Mouse (Mus musculus) CH12.LX (cell line): Measurements from ENCODE around the gene Klhl11. TPM values are rescaled to one million over a fixed set of nuclear protein-coding genes. Genes with fewer than 3 reads are reported as not detected.

Source experiments
- DNase-seq: peaks from one replicate; pipeline ENCODE4 v3.0.0-alpha.2; 2013; ENCODE audit errors: extremely low read depth
- H3K27ac ChIP-seq: 2 replicates; pipeline ENCODE4 v1.5.1; 2012; ENCODE audit warnings: low read depth, mild to moderate bottlenecking, control low read depth, moderate library complexity; ENCODE audit not compliant: insufficient read depth
- H3K27me3 ChIP-seq: replicated peaks from 2 replicates; pipeline ENCODE3; 2012; ENCODE audit warnings: inconsistent platforms
- H3K36me3 ChIP-seq, 2 experiments: replicated peaks in 1 of 2; 2 replicates each; pipeline versions ENCODE3 to v1.6.1; 2012; ENCODE audit warnings: inconsistent platforms in 1 of 2, low read length in 1 of 2, mild to moderate bottlenecking in 1 of 2, mixed read lengths in 1 of 2, moderate library complexity in 1 of 2; ENCODE audit not compliant: control insufficient read depth in 1 of 2, insufficient read depth in 1 of 2
- H3K4me1 ChIP-seq, 2 experiments: 2 replicates each; pipeline ENCODE4 v1.6.1; 2012; ENCODE audit warnings: inconsistent platforms in 1 of 2, moderate library complexity in 1 of 2; ENCODE audit not compliant: insufficient read depth in 2 of 2, control insufficient read depth in 1 of 2
- H3K4me2 ChIP-seq: 2 replicates; pipeline ENCODE4 v1.6.1; 2012; ENCODE audit warnings: low read depth, mild to moderate bottlenecking, control low read depth; ENCODE audit not compliant: poor library complexity, insufficient read depth, severe bottlenecking
- H3K4me3 ChIP-seq, 3 experiments: fragments of 150-350 bp in 1 of 3; sonication (generic) in 1 of 3; replicated peaks in 1 of 3; 2 replicates each; pipeline versions ENCODE3 to v1.5.1; 2011 to 2012; ENCODE audit warnings: low read depth in 2 of 3, low read length in 2 of 3, mild to moderate bottlenecking in 2 of 3, moderate library complexity in 2 of 3, control low read depth in 1 of 3, improper control_type of control experiment in 1 of 3, inconsistent platforms in 1 of 3, mixed read lengths in 1 of 3; ENCODE audit not compliant: poor library complexity in 1 of 3
- H3K79me2 ChIP-seq: replicated peaks from 2 replicates; pipeline ENCODE4 v1.6.1; 2012; ENCODE audit warnings: mild to moderate bottlenecking, moderate library complexity; ENCODE audit not compliant: control insufficient read depth, poor library complexity, insufficient read depth, severe bottlenecking; ENCODE audit errors: extremely low read depth
- H3K9ac ChIP-seq: 2 replicates; pipeline ENCODE4 v1.6.1; 2012; ENCODE audit warnings: low read depth, mild to moderate bottlenecking, control low read depth, moderate library complexity; ENCODE audit not compliant: insufficient read depth
- H3K9me3 ChIP-seq: replicated peaks from 2 replicates; pipeline ENCODE3; 2012; ENCODE audit warnings: low read length, inconsistent platforms, mixed read lengths
- BHLHE40 ChIP-seq: IDR thresholded peaks from 2 replicates; pipeline ENCODE4 v1.6.1; 2011; ENCODE audit warnings: mild to moderate bottlenecking, low read depth, low read length, improper control_type of control experiment
- CHD1 ChIP-seq: IDR thresholded peaks from 2 replicates; pipeline ENCODE4 v1.6.1; 2012; ENCODE audit warnings: low read depth, low read length, improper control_type of control experiment, inconsistent platforms
- CHD2 ChIP-seq: IDR thresholded peaks from 2 replicates; pipeline ENCODE4 v1.6.1; 2011; ENCODE audit warnings: low read length, improper control_type of control experiment
- CTCF ChIP-seq, 2 experiments: IDR thresholded peaks in 1 of 2; conservative IDR thresholded peaks in 1 of 2; 2 replicates each; pipeline ENCODE4 v1.5.1; 2011 to 2012; ENCODE audit warnings: low read depth in 2 of 2, low read length in 2 of 2, improper control_type of control experiment in 1 of 2, inconsistent platforms in 1 of 2, mild to moderate bottlenecking in 1 of 2, moderate library complexity in 1 of 2
- E2F4 ChIP-seq: IDR thresholded peaks from 2 replicates; pipeline ENCODE4 v1.6.1; 2011; ENCODE audit warnings: low read depth, low read length, improper control_type of control experiment; ENCODE audit not compliant: insufficient replicate concordance
- ELF1 ChIP-seq: IDR thresholded peaks from 2 replicates; pipeline ENCODE4 v1.6.1; 2014; ENCODE audit warnings: low read depth, mild to moderate bottlenecking, inconsistent platforms, low read length, improper control_type of control experiment
- EP300 ChIP-seq: IDR thresholded peaks from 2 replicates; pipeline ENCODE4 v1.6.1; 2011; ENCODE audit warnings: low read length, improper control_type of control experiment
- ETS1 ChIP-seq: conservative IDR thresholded peaks from 2 replicates; pipeline ENCODE4 v1.6.1; 2012; ENCODE audit warnings: low read depth, mild to moderate bottlenecking, inconsistent platforms, low read length, improper control_type of control experiment, moderate library complexity
- GABPA ChIP-seq: IDR thresholded peaks from 2 replicates; pipeline ENCODE4 v1.6.1; 2012; ENCODE audit warnings: low read depth, low read length, improper control_type of control experiment, inconsistent platforms; ENCODE audit not compliant: insufficient replicate concordance
- HCFC1 ChIP-seq: IDR thresholded peaks from 2 replicates; pipeline ENCODE4 v1.6.1; 2012; ENCODE audit warnings: low read depth, mild to moderate bottlenecking, inconsistent platforms, low read length, improper control_type of control experiment
- IRF4 ChIP-seq: IDR thresholded peaks from 2 replicates; pipeline ENCODE4 v1.6.1; 2014; ENCODE audit warnings: low read depth, mild to moderate bottlenecking, inconsistent platforms, low read length, improper control_type of control experiment
- JUN ChIP-seq: IDR thresholded peaks from 2 replicates; pipeline ENCODE4 v1.6.1; 2011; ENCODE audit warnings: low read depth, mild to moderate bottlenecking, low read length, improper control_type of control experiment, moderate library complexity; ENCODE audit not compliant: insufficient read depth
- JUND ChIP-seq: conservative IDR thresholded peaks from 2 replicates; pipeline ENCODE4 v1.6.1; 2011; ENCODE audit warnings: low read depth, low read length, improper control_type of control experiment
- KAT2A ChIP-seq: IDR thresholded peaks from 2 replicates; pipeline ENCODE4 v1.6.1; 2012; ENCODE audit warnings: low read length, improper control_type of control experiment, inconsistent platforms; ENCODE audit not compliant: insufficient replicate concordance
- MAFK ChIP-seq: IDR thresholded peaks from 2 replicates; pipeline ENCODE4 v1.6.1; 2011; ENCODE audit warnings: low read length, improper control_type of control experiment; ENCODE audit not compliant: insufficient replicate concordance
- MAX ChIP-seq: IDR thresholded peaks from 2 replicates; pipeline ENCODE4 v1.6.1; 2011; ENCODE audit warnings: low read length, improper control_type of control experiment
- MAZ ChIP-seq: IDR thresholded peaks from 2 replicates; pipeline ENCODE4 v1.6.1; 2012; ENCODE audit warnings: low read depth, mild to moderate bottlenecking, inconsistent platforms, low read length, improper control_type of control experiment, moderate library complexity
- MEF2A ChIP-seq: IDR thresholded peaks from 2 replicates; pipeline ENCODE4 v1.6.1; 2014; ENCODE audit warnings: low read depth, mild to moderate bottlenecking, inconsistent platforms, low read length, improper control_type of control experiment, borderline replicate concordance
- MXI1 ChIP-seq: IDR thresholded peaks from 2 replicates; pipeline ENCODE4 v1.6.1; 2011; ENCODE audit warnings: mild to moderate bottlenecking, low read depth, low read length, improper control_type of control experiment
- MYC ChIP-seq: IDR thresholded peaks from 2 replicates; pipeline ENCODE4 v1.6.1; 2011; ENCODE audit warnings: low read depth, mild to moderate bottlenecking, improper control_type of control experiment, low read length
- NELFE ChIP-seq: IDR thresholded peaks from 2 replicates; pipeline ENCODE4 v1.6.1; 2011; ENCODE audit warnings: low read depth, low read length, improper control_type of control experiment
- NRF1 ChIP-seq: IDR thresholded peaks from 2 replicates; pipeline ENCODE4 v1.6.1; 2014; ENCODE audit warnings: low read depth, mild to moderate bottlenecking, inconsistent platforms, low read length, improper control_type of control experiment, moderate library complexity
- PAX5 ChIP-seq: IDR thresholded peaks from 2 replicates; pipeline ENCODE4 v1.6.1; 2012; ENCODE audit warnings: low read length, inconsistent platforms, mixed read lengths
- POLR2A ChIP-seq: IDR thresholded peaks from 2 replicates; pipeline ENCODE4 v1.6.1; 2011; ENCODE audit warnings: low read depth, mild to moderate bottlenecking, improper control_type of control experiment, low read length
- POLR2AphosphoS2 ChIP-seq: IDR thresholded peaks from 2 replicates; pipeline ENCODE4 v1.6.1; 2011; ENCODE audit warnings: low read depth, low read length, improper control_type of control experiment
- RAD21 ChIP-seq: IDR thresholded peaks from 2 replicates; pipeline ENCODE4 v1.6.1; 2011; ENCODE audit warnings: low read depth, mild to moderate bottlenecking, low read length, improper control_type of control experiment, moderate library complexity
- RCOR1 ChIP-seq: conservative IDR thresholded peaks from 2 replicates; pipeline ENCODE4 v1.6.1; 2012; ENCODE audit warnings: low read depth, mild to moderate bottlenecking, inconsistent platforms, low read length, improper control_type of control experiment
- SIN3A ChIP-seq: IDR thresholded peaks from 2 replicates; pipeline ENCODE4 v1.6.1; 2012; ENCODE audit warnings: low read length, improper control_type of control experiment, inconsistent platforms
- SMC3 ChIP-seq: IDR thresholded peaks from 2 replicates; pipeline ENCODE4 v1.6.1; 2011; ENCODE audit warnings: low read depth, low read length, improper control_type of control experiment
- TBP ChIP-seq: conservative IDR thresholded peaks from 2 replicates; pipeline ENCODE4 v1.6.1; 2011; ENCODE audit warnings: low read depth, low read length, improper control_type of control experiment
- TCF12 ChIP-seq: IDR thresholded peaks from 2 replicates; pipeline ENCODE4 v1.6.1; 2014; ENCODE audit warnings: low read depth, mild to moderate bottlenecking, inconsistent platforms, low read length, improper control_type of control experiment
- UBTF ChIP-seq: IDR thresholded peaks from 2 replicates; pipeline ENCODE4 v1.6.1; 2012; ENCODE audit warnings: low read depth, mild to moderate bottlenecking, inconsistent platforms, low read length, improper control_type of control experiment, moderate library complexity
- USF1 ChIP-seq: IDR thresholded peaks from 2 replicates; pipeline ENCODE4 v1.6.1; 2014; ENCODE audit warnings: low read depth, mild to moderate bottlenecking, inconsistent platforms, low read length, improper control_type of control experiment
- USF2 ChIP-seq: conservative IDR thresholded peaks from 2 replicates; pipeline ENCODE4 v1.6.1; 2011; ENCODE audit warnings: low read depth, low read length, improper control_type of control experiment
- ZC3H11A ChIP-seq: IDR thresholded peaks from 2 replicates; pipeline ENCODE4 v1.6.1; 2012; ENCODE audit warnings: low read depth, mild to moderate bottlenecking, inconsistent platforms, low read length, improper control_type of control experiment
- ZKSCAN1 ChIP-seq: IDR thresholded peaks from 2 replicates; pipeline ENCODE4 v1.6.1; 2012; ENCODE audit warnings: low read depth, inconsistent platforms, low read length, improper control_type of control experiment, borderline replicate concordance
- ZMIZ1 ChIP-seq: IDR thresholded peaks from 2 replicates; pipeline ENCODE4 v1.6.1; 2012; ENCODE audit warnings: low read depth, mild to moderate bottlenecking, inconsistent platforms, low read length, improper control_type of control experiment
- ZNF384 ChIP-seq: IDR thresholded peaks from 2 replicates; pipeline ENCODE4 v1.6.1; 2012; ENCODE audit warnings: low read depth, low read length, improper control_type of control experiment, inconsistent platforms
- dilution Hi-C: fragments of 300-500 bp; cut with MboI; formaldehyde crosslinking; loops from 2 replicates; pipeline ENCODE4 v1.14.3; 2020; ENCODE audit warnings: low sequenced_read_pairs; ENCODE audit not compliant: extremely low pct_unique_long_range_greater_than_20kb, extremely low pct_ligation_motif_present
- in situ Hi-C: fragments of 300-500 bp; cut with MboI; formaldehyde crosslinking; loops from 3 replicates; pipeline ENCODE4 v1.14.3; 2019; ENCODE audit warnings: low sequenced_read_pairs, low pct_ligation_motif_present, low pct_unique_long_range_greater_than_20kb, mixed read lengths
- polyA plus RNA-seq: library from polyadenylated mRNA; unstranded; fragments of >175 nt; gene quantifications from 2 replicates; pipeline ENCODE4 v1.2.1, GENCODE M21; 2012; ENCODE audit warnings: low read depth; ENCODE audit not compliant: insufficient read length
- total RNA-seq, 2 experiments: library from RNA; depleted of rRNA; stranded (reverse); fragments of 300-350 nt in 1 of 2; fragments of >200 nt in 1 of 2; gene quantifications; 2 replicates each; pipeline ENCODE4 v1.2.3; 2012 to 2014

The Klhl11 gene
- total and polyA plus RNA-seq, 3 experiments, result 9.8 to 19.5 (median 12.8) TPM

DNA sequence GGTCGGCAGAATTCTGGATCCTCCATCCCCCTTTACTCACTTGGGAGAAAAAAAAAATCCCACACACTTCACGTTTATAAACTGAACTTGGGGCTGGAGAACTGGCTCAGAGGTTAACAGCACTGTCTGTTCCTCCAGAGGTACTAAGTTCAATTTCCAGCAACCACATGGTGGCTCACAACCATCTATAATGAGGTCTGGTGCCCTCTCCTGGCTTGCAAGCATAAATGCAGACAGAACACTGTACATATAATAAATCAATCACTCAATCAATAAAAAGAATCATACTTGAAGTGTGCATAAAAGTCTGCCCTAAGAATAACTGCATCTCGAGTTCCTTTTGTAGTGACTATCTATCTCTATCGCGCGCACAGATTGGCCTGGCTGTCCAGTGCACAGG lies 18.4 kb upstream of the Klhl11 start:
- Histone ChIP-seq H3K9me3 (no peaks in the 10 kb centered on the region), H3K4me3 (no peak overlapping the region), H3K27me3 (no peaks in the 10 kb centered on the region), H3K79me2 (no peaks in the 10 kb centered on the region; the same call in 1 of the 2 replicates), H3K36me3 (peaks cover 82 to 94% of the 10 kb centered on the region in 2 experiments), H3K27ac (no peak overlapping the region), H3K4me1 (no peaks in the 10 kb centered on the region), H3K4me2 (no peak overlapping the region), H3K9ac (no peak overlapping the region)
- peak; percentile 40 for DNase-seq
- in situ Hi-C loops (no loop called here), dilution Hi-C loops (no loop called here)
- TF ChIP-seq CHD2, result no peak
- TF ChIP-seq UBTF, result no peak
- no peak for TF ChIP-seq ZKSCAN1
- no peak for TF ChIP-seq SIN3A
- no peak for TF ChIP-seq HCFC1
- peak in 1 of 2 experiments; percentile 85; a peak in 3 of 4 replicates for TF ChIP-seq CTCF (conservative IDR thresholded peaks at IDR 0.05 in 1 of 2, IDR thresholded peaks at IDR 0.05 in 1 of 2; ENCODE audit: low read depth in 2 of 2, low read length in 2 of 2)
- no peak for TF ChIP-seq GABPA
- TF ChIP-seq MEF2A, result no peak
- TF ChIP-seq MXI1, result 0 out of 2 replicates have a peak, but pooled peaks have one; percentile 18
- TF ChIP-seq NELFE, result peak; percentile 50; the same call in 1 of the 2 replicates
- no peak for TF ChIP-seq RCOR1
- TF ChIP-seq RAD21, result peak; percentile 34
- no peak for TF ChIP-seq E2F4
- no peak for TF ChIP-seq ELF1
- no peak for TF ChIP-seq USF1
- no peak for TF ChIP-seq ZMIZ1
- TF ChIP-seq EP300, result no peak
- TF ChIP-seq NRF1, result no peak
- TF ChIP-seq CHD1, result no peak
- no peak for TF ChIP-seq MAZ
- TF ChIP-seq POLR2A, result no peak
- TF ChIP-seq KAT2A, result no peak
- TF ChIP-seq ETS1, result no peak
- TF ChIP-seq TBP, result no peak
- no peak for TF ChIP-seq BHLHE40
- no peak for TF ChIP-seq IRF4
- no peak for TF ChIP-seq TCF12
- peak; percentile 62 for TF ChIP-seq SMC3
- no peak for TF ChIP-seq JUN
- TF ChIP-seq ZNF384, result no peak
- no peak for TF ChIP-seq POLR2AphosphoS2
- peak; percentile 93 for TF ChIP-seq MYC
- TF ChIP-seq MAX, result no peak
- TF ChIP-seq ZC3H11A, result no peak
- no peak for TF ChIP-seq MAFK
- no peak for TF ChIP-seq PAX5
- TF ChIP-seq USF2, result no peak
- no peak for TF ChIP-seq JUND
